Mouse (Mus musculus) forebrain, embryonic 12.5 days (tissue): ENCODE measurements around the gene Zfp36l1. TPM values are rescaled to one million over a fixed set of nuclear protein-coding genes. Genes with fewer than 3 reads are reported as not detected.

Source experiments
- ATAC-seq: fragments of 200-750 bp; cut with Nextera tagmentation; 2 replicates; pipeline ENCODE4 v1.8.0; 2017; ENCODE audit warnings: moderate TSS enrichment; ENCODE audit not compliant: low FRiP score
- H3K27ac ChIP-seq: fragments of 300-500 bp; sonication (generic); 2 replicates; pipeline ENCODE4 v1.5.1; 2016; ENCODE audit warnings: mild to moderate bottlenecking
- H3K27me3 ChIP-seq: fragments of 300-500 bp; sonication (generic); 2 replicates; pipeline ENCODE4 v1.6.1; 2016; ENCODE audit warnings: mild to moderate bottlenecking
- H3K36me3 ChIP-seq: fragments of 300-500 bp; sonication (generic); replicated peaks from 2 replicates; pipeline ENCODE4 v1.6.1; 2016; ENCODE audit warnings: mild to moderate bottlenecking
- H3K4me1 ChIP-seq: fragments of 300-500 bp; sonication (generic); 2 replicates; pipeline ENCODE4 v1.6.1; 2016
- H3K4me2 ChIP-seq: fragments of 300-500 bp; sonication (generic); 2 replicates; pipeline ENCODE4 v1.6.1; 2016; ENCODE audit warnings: mild to moderate bottlenecking, moderate library complexity
- H3K4me3 ChIP-seq: fragments of 300-500 bp; sonication (generic); replicated peaks from 2 replicates; pipeline ENCODE4 v1.5.1; 2016; ENCODE audit warnings: mild to moderate bottlenecking
- H3K9ac ChIP-seq: fragments of 300-500 bp; sonication (generic); 2 replicates; pipeline ENCODE4 v1.6.1; 2016; ENCODE audit warnings: mild to moderate bottlenecking
- H3K9me3 ChIP-seq: fragments of 300-500 bp; sonication (generic); 2 replicates; pipeline ENCODE4 v1.6.1; 2016
- WGBS: fragments of 180-500 bp; shearing (Covaris S2); methylation state at CpG from one replicate; pipeline ENCODE4 v1.1.7; 2016; 5-methylcytosine and 5-hydroxymethylcytosine counted together
- polyA plus RNA-seq: library from polyadenylated mRNA; unstranded; fragments of >200 nt; fragmentation: Nextera tagmentation; extraction: Ambion mirVana; gene quantifications from 2 replicates; pipeline ENCODE4 v1.2.1, GENCODE M21; 2016

Gene Zfp36l1
- polyA plus RNA-seq, 1 experiment from 2014 or later, result 91.5 TPM

DNA sequence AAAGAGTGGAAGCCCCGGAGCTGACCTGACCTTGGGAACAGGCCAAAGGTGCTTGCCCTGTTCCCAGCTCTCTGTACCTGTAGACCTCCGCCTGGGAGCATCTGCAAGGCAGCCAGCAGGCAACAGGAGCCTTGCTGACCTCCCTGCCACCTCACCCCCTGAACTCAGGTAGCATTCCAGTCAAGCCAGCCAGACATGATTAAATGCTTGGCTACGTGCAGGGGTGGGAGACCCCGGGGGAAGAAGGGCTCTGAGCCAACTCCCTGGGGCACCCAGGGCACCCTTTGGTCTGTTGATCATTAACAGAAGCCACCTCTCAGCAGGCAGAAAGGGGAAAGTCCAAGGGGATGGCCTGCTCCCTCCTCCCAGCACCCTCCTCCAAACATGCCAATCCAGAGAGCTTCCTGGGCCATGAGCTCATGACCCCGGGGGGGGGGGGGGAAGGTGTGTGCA, 9.3 kb downstream of the Zfp36l1 start:
- no peaks in the 10 kb centered on the region for H3K9me3 ChIP-seq
- H3K9ac ChIP-seq, result no peak overlapping the region
- no peaks in the 10 kb centered on the region for H3K27me3 ChIP-seq
- 66% methylated on average over 5 of the region's 5 CpGs for WGBS
- H3K4me2 ChIP-seq, result no peak overlapping the region
- H3K27ac ChIP-seq, result no peak overlapping the region
- no peak for ATAC-seq
- H3K4me3 ChIP-seq, result no peak overlapping the region
- H3K36me3 ChIP-seq, result peaks cover 12% of the 10 kb centered on the region
- no peaks in the 10 kb centered on the region for H3K4me1 ChIP-seq

DNA sequence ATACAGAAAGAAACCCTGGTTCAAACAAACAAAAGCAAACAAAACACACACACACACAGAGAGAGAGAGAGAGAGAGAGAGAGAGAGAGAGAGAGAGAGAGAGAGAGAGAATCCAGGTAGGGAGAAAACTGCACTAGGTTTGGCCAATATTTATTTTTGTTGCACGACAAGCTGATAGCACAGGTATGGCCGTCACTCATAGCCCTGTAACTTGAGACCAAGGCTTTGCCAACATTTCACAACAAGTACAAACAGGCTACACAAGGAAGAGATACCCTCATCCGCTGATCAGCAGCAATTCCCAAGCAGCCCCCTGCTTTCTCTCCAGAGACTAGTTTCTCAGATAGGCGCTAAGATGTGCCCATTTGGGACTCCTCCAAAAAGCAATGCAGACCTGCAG, 9.7 kb downstream of the Zfp36l1 start:
- ATAC-seq, result no peak
- Histone ChIP-seq H3K9ac (no peak overlapping the region), H3K27me3 (no peaks in the 10 kb centered on the region), H3K4me2 (no peak overlapping the region), H3K4me1 (no peaks in the 10 kb centered on the region), H3K27ac (no peak overlapping the region), H3K36me3 (peaks cover 12% of the 10 kb centered on the region), H3K4me3 (no peak overlapping the region), H3K9me3 (no peaks in the 10 kb centered on the region)
- 86% methylated on average over 4 of the region's 4 CpGs for WGBS

DNA sequence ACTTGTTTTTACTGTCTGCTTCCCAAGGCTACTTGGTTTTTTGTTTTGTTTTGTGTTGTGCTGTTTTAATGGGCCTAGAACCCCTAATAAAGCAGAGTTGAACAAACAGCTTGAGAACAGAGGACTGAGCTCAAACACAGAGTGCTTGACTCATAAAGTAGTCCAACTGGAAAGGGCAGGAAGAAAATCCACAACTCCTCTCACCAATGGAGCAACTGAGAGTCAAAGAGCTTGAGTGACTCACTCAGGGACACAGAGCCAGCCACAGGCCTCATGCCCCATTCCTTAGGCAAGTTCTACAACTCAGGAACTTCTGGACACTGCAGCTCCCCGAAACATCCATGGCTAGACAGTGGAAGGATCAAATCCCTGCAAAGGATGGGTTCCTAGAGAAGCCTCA, 14.0 kb downstream of the Zfp36l1 start:
- no peaks in the 10 kb centered on the region for H3K4me1 ChIP-seq
- H3K27ac ChIP-seq, result no peak overlapping the region
- no peak overlapping the region for H3K4me3 ChIP-seq
- no peak for ATAC-seq
- no peaks in the 10 kb centered on the region for H3K27me3 ChIP-seq
- no peaks in the 10 kb centered on the region for H3K9me3 ChIP-seq
- no peak overlapping the region for H3K9ac ChIP-seq
- 84% methylated on average over 1 of the region's 1 CpGs for WGBS
- no peak overlapping the region for H3K4me2 ChIP-seq
- no peaks in the 10 kb centered on the region for H3K36me3 ChIP-seq

DNA sequence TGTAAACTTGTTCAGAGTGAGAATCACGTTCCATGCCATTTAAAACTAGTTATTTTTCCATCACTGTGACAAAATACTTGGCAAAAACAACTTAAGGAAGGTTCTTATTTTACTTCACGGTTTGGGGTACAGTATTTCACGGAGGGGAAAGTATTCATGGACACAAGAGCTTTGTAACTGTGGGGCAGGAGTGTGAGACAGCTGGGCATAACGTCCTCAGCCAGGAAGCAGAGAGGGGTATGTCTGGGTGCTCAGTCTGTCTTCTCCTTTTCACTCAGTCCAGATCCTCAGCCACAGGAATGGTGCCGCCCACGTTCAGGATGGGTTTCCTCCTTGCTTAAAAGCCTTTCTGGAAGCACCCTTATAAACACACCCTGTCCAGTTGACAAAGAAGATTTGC, 16.1 kb downstream of the Zfp36l1 start:
- ATAC-seq, result no peak
- no peaks in the 10 kb centered on the region for H3K9me3 ChIP-seq

DNA sequence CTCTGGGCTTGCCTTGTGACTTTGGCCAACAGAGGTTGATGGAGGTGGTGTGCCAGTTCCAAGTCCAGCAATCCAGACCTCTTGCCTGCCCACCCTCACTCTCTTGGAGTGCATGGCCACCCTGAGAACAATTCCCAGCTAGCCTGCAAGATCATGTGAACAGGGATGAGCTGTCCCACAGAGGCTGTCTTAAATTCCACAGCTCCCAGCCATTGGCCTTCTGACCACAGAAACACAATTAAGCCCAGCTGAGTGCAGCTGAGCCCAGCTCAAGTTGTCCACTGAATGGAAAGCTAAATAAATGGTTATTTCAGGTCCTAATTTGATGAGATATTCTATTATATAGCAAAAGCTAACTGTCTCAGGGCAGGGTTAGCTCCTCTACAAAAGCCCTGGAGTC, 20.0 kb downstream of the Zfp36l1 start:
- H3K4me2 ChIP-seq, result no peak overlapping the region
- 0 out of 2 replicates have a peak, but pooled peaks cover 3% of the 10 kb centered on the region for H3K4me1 ChIP-seq
- no peak overlapping the region for H3K4me3 ChIP-seq
- ATAC-seq, result no peak
- H3K9ac ChIP-seq, result no peak overlapping the region
- no peak overlapping the region for H3K27ac ChIP-seq
- no peaks in the 10 kb centered on the region for H3K27me3 ChIP-seq
- H3K9me3 ChIP-seq, result no peaks in the 10 kb centered on the region
- H3K36me3 ChIP-seq, result no peaks in the 10 kb centered on the region

More for the DNA sequence above, 16.1 kb downstream of the Zfp36l1 start:
- Histone ChIP-seq H3K36me3 (no peaks in the 10 kb centered on the region), H3K9ac (no peak overlapping the region), H3K4me3 (no peak overlapping the region), H3K4me2 (no peak overlapping the region), H3K27ac (no peak overlapping the region), H3K27me3 (no peaks in the 10 kb centered on the region), H3K4me1 (no peaks in the 10 kb centered on the region)
- WGBS, result 86% methylated on average over 6 of the region's 6 CpGs

DNA sequence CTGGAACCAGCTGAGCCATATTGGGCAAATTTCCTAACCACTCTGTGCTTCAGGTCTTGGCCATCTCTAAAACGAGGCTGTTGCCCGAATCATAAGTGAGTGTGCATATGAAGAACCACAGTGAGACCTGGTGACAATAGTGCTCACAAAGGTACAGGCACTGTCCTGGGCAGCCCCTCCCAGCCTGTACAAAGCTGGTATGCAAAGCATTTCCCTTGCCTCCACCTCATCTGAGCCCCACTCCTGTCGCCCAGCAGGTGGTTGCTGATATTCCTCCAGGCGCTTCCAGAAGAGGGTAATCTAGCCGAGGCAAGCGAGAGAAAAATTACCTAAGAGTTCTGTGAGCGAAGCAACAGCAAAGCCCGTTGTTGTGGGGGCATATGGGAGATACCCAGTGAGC, 21.7 kb downstream of the Zfp36l1 start:
- H3K27me3 ChIP-seq, result no peaks in the 10 kb centered on the region
- 57% methylated on average over 8 of the region's 8 CpGs for WGBS
- H3K27ac ChIP-seq, result no peak overlapping the region
- peak overlapping the region; percentile 12; the same call in 1 of the 2 replicates for H3K9ac ChIP-seq
- H3K4me2 ChIP-seq, result no peak overlapping the region
- 0 out of 2 replicates have a peak, but pooled peaks cover 3% of the 10 kb centered on the region for H3K4me1 ChIP-seq
- no peak for ATAC-seq
- H3K9me3 ChIP-seq, result no peaks in the 10 kb centered on the region
- H3K36me3 ChIP-seq, result no peaks in the 10 kb centered on the region
- H3K4me3 ChIP-seq, result no peak overlapping the region

DNA sequence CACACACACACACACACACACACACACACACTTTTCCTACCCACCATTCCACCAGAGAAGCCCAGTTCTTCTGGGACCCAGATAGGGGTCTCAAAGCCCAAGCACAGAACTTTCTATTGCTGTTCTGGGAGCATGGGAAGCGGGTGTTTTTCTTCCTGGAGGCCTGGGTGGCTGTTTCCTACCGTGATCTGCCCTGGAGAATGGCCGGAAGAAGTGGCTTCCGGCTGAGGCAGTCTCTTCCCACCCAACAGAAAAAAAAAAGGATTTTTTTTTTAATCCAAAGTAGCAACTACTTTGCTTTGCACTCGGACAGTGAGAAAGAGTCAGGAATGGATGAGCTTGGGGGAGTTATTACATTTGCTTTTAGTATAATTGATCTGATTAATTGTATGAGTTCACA, 22.3 kb downstream of the Zfp36l1 start:
- no peak overlapping the region for H3K27ac ChIP-seq
- no peak overlapping the region for H3K9ac ChIP-seq
- H3K4me2 ChIP-seq, result no peak overlapping the region
- no peaks in the 10 kb centered on the region for H3K36me3 ChIP-seq
- no peak overlapping the region for H3K4me3 ChIP-seq
- 0 out of 2 replicates have a peak, but pooled peaks cover 3% of the 10 kb centered on the region for H3K4me1 ChIP-seq
- no peaks in the 10 kb centered on the region for H3K27me3 ChIP-seq
- H3K9me3 ChIP-seq, result no peaks in the 10 kb centered on the region
- no peak for ATAC-seq
- 81% methylated on average over 5 of the region's 5 CpGs for WGBS

DNA sequence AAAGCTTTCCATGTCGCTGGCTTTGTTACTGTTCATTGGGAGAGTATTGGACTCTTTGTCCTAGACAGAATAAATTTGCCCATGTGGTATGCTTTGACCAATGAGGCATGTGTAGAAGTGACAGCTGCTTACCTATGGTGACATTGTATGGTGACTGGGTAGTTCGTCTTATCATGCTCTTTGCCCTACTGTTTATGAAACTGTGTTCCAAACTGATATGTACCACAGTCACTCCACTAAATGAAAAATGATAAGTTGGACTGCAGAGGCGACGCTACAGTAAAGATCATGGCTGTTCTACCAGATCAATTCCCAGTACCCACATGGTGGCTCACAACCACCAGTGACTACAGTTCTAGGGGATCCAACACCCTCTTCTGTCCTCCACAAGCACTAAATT, 24.7 kb downstream of the Zfp36l1 start:
- no peaks in the 10 kb centered on the region for H3K36me3 ChIP-seq
- H3K9ac ChIP-seq, result no peak overlapping the region
- ATAC-seq, result no peak
- 88% methylated on average over 4 of the region's 4 CpGs for WGBS
- H3K4me1 ChIP-seq, result peaks cover 15% of the 10 kb centered on the region
- H3K4me3 ChIP-seq, result no peak overlapping the region
- H3K27me3 ChIP-seq, result no peaks in the 10 kb centered on the region
- H3K4me2 ChIP-seq, result no peak overlapping the region
- H3K9me3 ChIP-seq, result no peaks in the 10 kb centered on the region
- H3K27ac ChIP-seq, result no peak overlapping the region

DNA sequence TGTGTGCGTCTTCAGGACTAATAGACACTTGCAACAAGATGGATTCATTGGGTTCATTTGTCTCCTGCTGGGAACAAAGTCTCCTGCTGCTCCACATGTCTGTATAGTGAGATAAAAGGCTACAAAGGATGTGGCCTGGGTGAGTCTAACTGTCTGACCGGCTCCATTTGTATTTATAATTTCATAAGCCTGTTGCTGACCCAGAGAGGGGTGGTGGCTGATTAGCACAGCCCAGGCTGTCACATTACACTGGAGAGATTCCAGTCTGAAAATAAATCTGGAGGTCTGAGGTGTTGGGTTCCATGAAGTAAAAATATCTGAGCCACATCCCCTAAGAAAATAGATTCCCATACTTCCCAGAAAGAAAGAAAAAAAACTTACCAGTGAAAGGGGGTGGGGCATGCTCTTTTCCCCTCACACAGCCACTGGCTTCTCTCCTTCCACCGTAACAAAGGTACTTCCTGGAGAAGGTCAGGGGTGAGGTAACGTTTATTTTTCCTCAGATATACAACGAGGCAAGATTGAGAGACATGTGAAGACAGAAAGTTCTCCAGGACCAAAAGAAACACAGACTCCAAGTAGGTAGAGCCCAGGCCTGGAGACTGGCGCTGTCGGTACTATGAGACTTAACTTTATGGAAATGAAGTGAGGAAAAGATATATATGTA, 28.2 kb downstream of the Zfp36l1 start:
- Histone ChIP-seq H3K9me3 (no peaks in the 10 kb centered on the region), H3K27me3 (no peaks in the 10 kb centered on the region), H3K4me2 (no peak overlapping the region), H3K27ac (0 out of 2 replicates have a peak overlapping the region, but pooled peaks have one; percentile 13), H3K36me3 (no peaks in the 10 kb centered on the region), H3K4me3 (no peak overlapping the region), H3K9ac (no peak overlapping the region), H3K4me1 (peaks cover 12% of the 10 kb centered on the region)
- ATAC-seq, result no peak
- 62% methylated on average over 7 of the region's 7 CpGs for WGBS

DNA sequence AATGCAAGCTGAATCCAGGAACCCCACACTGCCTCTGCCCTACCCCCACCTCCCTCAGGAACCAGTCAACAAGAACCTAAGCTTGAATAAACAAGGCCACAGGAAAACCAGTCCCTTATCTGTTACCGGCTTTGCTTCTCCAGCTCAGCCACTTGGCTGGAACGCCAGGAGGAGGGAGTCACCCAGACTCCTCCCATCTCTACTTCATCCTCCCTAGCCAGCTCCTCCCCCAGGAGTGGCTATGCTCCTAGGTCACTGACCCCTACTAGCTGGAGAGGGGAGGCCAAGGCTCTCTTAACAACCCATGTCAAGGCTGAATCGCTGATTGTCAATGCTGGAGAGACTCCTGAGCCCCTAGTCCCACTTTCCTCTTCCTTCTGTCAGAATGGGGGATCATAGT, 28.9 kb downstream of the Zfp36l1 start:
- ATAC-seq, result no peak
- Histone ChIP-seq H3K27me3 (no peaks in the 10 kb centered on the region), H3K36me3 (no peaks in the 10 kb centered on the region), H3K4me1 (peaks cover 12% of the 10 kb centered on the region), H3K4me2 (no peak overlapping the region), H3K4me3 (no peak overlapping the region), H3K9me3 (no peaks in the 10 kb centered on the region), H3K9ac (no peak overlapping the region), H3K27ac (0 out of 2 replicates have a peak overlapping the region, but pooled peaks have one; percentile 13)
- 19% methylated on average over 3 of the region's 3 CpGs for WGBS

DNA sequence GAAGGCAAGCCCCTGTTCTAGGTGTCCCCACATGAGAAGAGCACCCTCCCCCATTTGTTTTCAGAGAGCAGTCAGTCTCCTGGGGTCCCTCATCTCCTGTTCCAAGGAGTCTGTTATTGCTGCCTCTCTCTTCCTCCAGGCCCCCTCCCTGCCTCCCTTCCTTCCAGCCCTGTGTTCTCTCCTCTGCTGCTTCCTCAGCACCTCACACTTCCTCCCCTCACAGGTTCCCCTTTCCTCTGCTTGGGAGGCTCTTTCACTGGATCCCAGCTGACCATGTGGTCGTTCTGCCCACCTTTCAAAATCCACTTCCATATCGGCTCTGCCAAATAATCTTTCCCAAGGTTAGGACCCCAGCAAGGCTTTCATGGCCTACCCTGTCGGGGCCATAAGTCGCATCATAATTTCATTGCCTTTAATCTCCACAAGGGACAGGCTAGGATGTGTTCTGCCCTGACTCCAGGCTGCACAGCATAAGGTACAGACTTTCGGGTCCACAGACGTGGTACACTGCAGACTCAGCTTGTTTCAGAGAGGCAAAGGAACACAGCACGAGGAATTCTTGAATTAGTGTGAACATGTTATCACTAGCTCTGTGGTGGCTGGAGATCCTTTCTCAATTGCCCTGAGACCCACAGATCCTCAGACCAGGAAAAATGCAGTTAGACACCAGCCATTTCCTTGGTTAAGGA, 29.5 kb downstream of the Zfp36l1 start:
- no peaks in the 10 kb centered on the region for H3K9me3 ChIP-seq
- H3K27me3 ChIP-seq, result no peaks in the 10 kb centered on the region
- no peak for ATAC-seq
- no peak overlapping the region for H3K4me2 ChIP-seq
- H3K4me3 ChIP-seq, result no peak overlapping the region
- H3K4me1 ChIP-seq, result peaks cover 12% of the 10 kb centered on the region
- 80% methylated on average over 7 of the region's 7 CpGs for WGBS
- H3K27ac ChIP-seq, result 0 out of 2 replicates have a peak overlapping the region, but pooled peaks have one; percentile 0
- no peaks in the 10 kb centered on the region for H3K36me3 ChIP-seq
- H3K9ac ChIP-seq, result no peak overlapping the region

DNA sequence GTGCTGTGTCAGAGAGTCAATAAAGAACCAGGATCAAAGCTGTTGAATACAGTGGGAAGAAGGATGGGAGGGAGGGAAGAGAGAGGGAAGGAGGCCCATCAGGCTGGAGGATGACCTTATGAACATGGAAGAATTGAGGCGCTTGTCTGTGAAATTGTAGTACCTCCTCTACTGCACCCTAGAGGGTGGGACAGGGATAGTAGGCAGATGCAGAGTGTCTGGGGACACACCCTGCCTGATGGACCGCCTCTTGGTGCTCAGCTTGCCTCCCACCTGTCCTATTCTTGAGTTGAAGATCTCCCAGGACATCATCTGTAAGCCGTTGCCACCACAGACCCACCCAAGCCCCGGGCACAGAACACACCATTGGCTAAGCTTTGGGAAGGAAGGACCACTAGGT, 30.1 kb downstream of the Zfp36l1 start:
- Histone ChIP-seq H3K27ac (no peak overlapping the region), H3K36me3 (no peaks in the 10 kb centered on the region), H3K4me3 (no peak overlapping the region), H3K27me3 (no peaks in the 10 kb centered on the region), H3K4me2 (no peak overlapping the region), H3K9ac (no peak overlapping the region), H3K4me1 (peaks cover 12% of the 10 kb centered on the region), H3K9me3 (no peaks in the 10 kb centered on the region)
- 88% methylated on average over 4 of the region's 4 CpGs for WGBS
- no peak for ATAC-seq

DNA sequence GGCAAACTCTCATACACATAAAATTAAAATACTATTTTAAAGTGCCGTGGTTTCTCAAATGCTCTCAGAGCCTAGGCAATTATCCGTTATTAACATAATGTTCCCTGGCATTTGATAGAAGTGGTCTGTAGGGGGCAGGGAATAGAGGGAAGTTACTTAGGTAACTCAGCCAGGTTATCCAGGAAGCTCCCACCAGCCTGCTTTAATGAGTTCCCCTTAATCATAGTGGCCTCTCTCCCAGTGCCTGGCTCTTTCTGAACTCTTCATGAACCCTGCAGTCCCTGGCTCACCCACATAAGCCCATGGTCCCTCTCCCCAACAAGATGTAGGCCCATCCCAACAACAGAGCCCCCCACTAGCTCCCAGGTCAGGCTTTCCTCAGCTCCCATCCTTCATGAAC, 31.4 kb downstream of the Zfp36l1 start:
- ATAC-seq, result no peak
- 76% methylated on average over 2 of the region's 2 CpGs for WGBS
- peaks cover 12% of the 10 kb centered on the region for H3K4me1 ChIP-seq
- H3K9me3 ChIP-seq, result no peaks in the 10 kb centered on the region
- H3K36me3 ChIP-seq, result no peaks in the 10 kb centered on the region
- no peak overlapping the region for H3K4me2 ChIP-seq
- no peak overlapping the region for H3K27ac ChIP-seq
- H3K9ac ChIP-seq, result no peak overlapping the region
- no peaks in the 10 kb centered on the region for H3K27me3 ChIP-seq
- H3K4me3 ChIP-seq, result no peak overlapping the region
